Mouse (Mus musculus): ENCODE data around the gene Olfr305. TPM values are rescaled to one million over a fixed set of nuclear protein-coding genes. Genes with fewer than 3 reads are reported as not detected.

Olfr305 gene
- polyA plus RNA-seq, 1 experiment from 2014 or later = not detected

DNA sequence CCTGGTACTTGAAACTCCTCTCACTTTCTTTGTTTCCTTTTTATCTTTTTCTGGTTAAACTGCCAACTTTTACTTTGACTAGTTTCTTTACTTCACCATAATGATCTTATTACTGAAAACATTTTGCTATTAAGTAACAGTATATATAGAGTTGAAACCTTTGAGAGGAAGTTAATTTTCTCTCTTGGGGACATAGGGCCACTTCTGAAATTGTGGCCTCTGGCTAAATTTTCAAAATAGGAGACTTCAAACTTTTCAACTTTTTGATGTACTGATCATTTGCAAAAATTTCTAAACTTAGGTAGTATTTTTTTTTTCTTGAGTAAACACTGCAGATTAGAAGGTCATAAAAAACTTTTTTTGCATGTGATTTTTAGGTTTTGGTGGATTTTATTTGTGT lies 41.2 kb downstream of the Olfr305 start, which contains the start of gene Olfr308:
Gene Olfr308 (minus strand): TSS at position 101 of the 400 bp plus-strand sequence.
- Histone ChIP-seq H3K27me3 (ENCODE audit: control insufficient read depth, insufficient read depth, low read length) (no peaks in the 10 kb centered on the region), H3K4me3 (ENCODE audit: low read depth, low read length) (no peak within 1 kb of the TSS), H3K36me3 (ENCODE audit: control insufficient read depth, insufficient read depth, low read length) (no peaks in the 10 kb centered on the region), H3K27ac (ENCODE audit: low read length) (no peak within 1 kb of the TSS), H3K4me2 (replicated peaks; ENCODE audit: low read depth, low read length) (no peak within 1 kb of the TSS), H3K9ac (replicated peaks; ENCODE audit: low read depth, low read length) (no peak within 1 kb of the TSS), H3K9me3 (ENCODE audit: control insufficient read depth, low read depth, low read length) (no peaks in the 10 kb centered on the region), H3K4me1 (ENCODE audit: control insufficient read depth, insufficient read depth, low read length) (no peaks in the 10 kb centered on the region)
- no peak for ATAC-seq (ENCODE audit: insufficient number of reproducible peaks, insufficient read depth, low FRiP score, low read depth)

DNA sequence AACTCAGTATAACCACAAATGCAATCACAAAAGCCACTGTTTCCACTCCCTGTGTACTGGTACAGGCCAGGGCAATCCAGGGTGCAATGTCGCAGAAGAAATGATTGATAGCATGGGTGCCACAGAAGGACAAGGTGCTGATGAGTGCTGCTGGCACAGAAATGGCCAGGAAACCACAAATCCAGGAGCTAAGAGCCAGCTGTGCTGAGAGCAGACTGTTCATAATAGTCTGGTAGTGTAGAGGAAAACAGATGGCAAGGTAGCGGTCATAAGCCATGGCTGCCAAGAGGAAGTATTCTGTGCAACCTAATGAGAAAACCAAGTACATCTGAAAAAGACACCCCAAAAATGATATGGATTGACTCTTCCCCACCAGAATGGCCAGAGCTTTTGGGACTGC lies 45.4 kb downstream of the Olfr305 start:
- Histone ChIP-seq H3K9ac (replicated peaks; ENCODE audit: low read depth, low read length) (no peak overlapping the region), H3K27ac (ENCODE audit: low read length) (no peak overlapping the region), H3K4me1 (ENCODE audit: control insufficient read depth, insufficient read depth, low read length) (no peaks in the 10 kb centered on the region), H3K36me3 (ENCODE audit: control insufficient read depth, insufficient read depth, low read length) (no peaks in the 10 kb centered on the region), H3K4me2 (replicated peaks; ENCODE audit: low read depth, low read length) (no peak overlapping the region), H3K4me3 (ENCODE audit: low read depth, low read length) (no peak overlapping the region), H3K27me3 (ENCODE audit: control insufficient read depth, insufficient read depth, low read length) (no peaks in the 10 kb centered on the region), H3K9me3 (ENCODE audit: control insufficient read depth, low read depth, low read length) (no peaks in the 10 kb centered on the region)
- 95% methylated on average over 2 of the region's 2 CpGs for WGBS
- no peak for ATAC-seq (ENCODE audit: insufficient number of reproducible peaks, insufficient read depth, low FRiP score, low read depth)

DNA sequence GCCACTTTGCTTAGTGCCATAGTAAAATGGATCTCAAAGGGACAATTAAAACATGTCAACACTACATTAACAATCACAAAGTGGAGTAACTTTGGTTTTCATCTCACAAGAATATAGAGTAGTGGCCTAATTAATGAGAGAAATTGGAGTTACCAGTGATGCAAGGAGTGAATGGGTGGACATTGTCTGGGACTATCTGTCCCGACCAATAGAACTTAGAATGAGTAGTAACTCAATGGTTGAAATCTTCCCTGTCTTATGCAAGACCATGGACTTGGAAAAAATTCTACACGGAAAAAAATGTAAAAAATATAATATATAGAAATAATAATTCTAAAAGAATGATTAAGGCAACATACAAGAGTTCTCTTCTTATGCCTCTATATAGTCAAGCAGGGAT lies 53.1 kb downstream of the Olfr305 start, which contains the start of gene Olfr309:
Gene Olfr309 (minus strand): TSS at position 101 of the 400 bp plus-strand sequence.
- no peaks in the 10 kb centered on the region for H3K36me3 ChIP-seq (ENCODE audit: control insufficient read depth, insufficient read depth, low read length)
- no peak for ATAC-seq (ENCODE audit: insufficient number of reproducible peaks, insufficient read depth, low FRiP score, low read depth)
- no peaks in the 10 kb centered on the region for H3K4me1 ChIP-seq (ENCODE audit: control insufficient read depth, insufficient read depth, low read length)
- no peak within 1 kb of the TSS for H3K4me2 ChIP-seq (replicated peaks; ENCODE audit: low read depth, low read length)
- H3K27me3 ChIP-seq (ENCODE audit: control insufficient read depth, insufficient read depth, low read length) = no peaks in the 10 kb centered on the region
- WGBS = 72% methylated on average over 2 of the region's 2 CpGs
- no peak within 1 kb of the TSS for H3K27ac ChIP-seq (ENCODE audit: low read length)
- no peaks in the 10 kb centered on the region for H3K9me3 ChIP-seq (ENCODE audit: control insufficient read depth, low read depth, low read length)
- H3K9ac ChIP-seq (replicated peaks; ENCODE audit: low read depth, low read length) = no peak within 1 kb of the TSS
- no peak within 1 kb of the TSS for H3K4me3 ChIP-seq (ENCODE audit: low read depth, low read length)

Other genes starting within 250 kb of the Olfr305 start
- not detected in 2 replicates for gene Vmn2r75, start 195.2 kb downstream of the Olfr305 start, polyA plus RNA-seq (2014; fragmentation: Nextera tagmentation; extraction: Ambion mirVana)
- not detected in 2 replicates for gene Vmn2r76, start 120.6 kb downstream of the Olfr305 start, polyA plus RNA-seq (2014; fragmentation: Nextera tagmentation; extraction: Ambion mirVana)
- gene Olfr310, start 89.8 kb downstream of the Olfr305 start, polyA plus RNA-seq (2014; fragmentation: Nextera tagmentation; extraction: Ambion mirVana) = not detected in 2 replicates
- gene Olfr309, start 53.2 kb downstream of the Olfr305 start, polyA plus RNA-seq (2014; fragmentation: Nextera tagmentation; extraction: Ambion mirVana) = not detected in 2 replicates
- not detected in 2 replicates for gene Olfr308, start 41.3 kb downstream of the Olfr305 start, polyA plus RNA-seq (2014; fragmentation: Nextera tagmentation; extraction: Ambion mirVana)
- gene Olfr307, start 29.3 kb downstream of the Olfr305 start, polyA plus RNA-seq (2014; fragmentation: Nextera tagmentation; extraction: Ambion mirVana) = not detected in 2 replicates
- gene Olfr304, start 19.7 kb upstream of the Olfr305 start, polyA plus RNA-seq (2014; fragmentation: Nextera tagmentation; extraction: Ambion mirVana) = not detected in 2 replicates
- gene Olfr303, start 30.9 kb upstream of the Olfr305 start, polyA plus RNA-seq (2014; fragmentation: Nextera tagmentation; extraction: Ambion mirVana) = not detected in 2 replicates
- gene Olfr301, start 36.9 kb upstream of the Olfr305 start, polyA plus RNA-seq (2014; fragmentation: Nextera tagmentation; extraction: Ambion mirVana) = not detected in 2 replicates
- not detected in 2 replicates for gene Olfr299, start 93.0 kb upstream of the Olfr305 start, polyA plus RNA-seq (2014; fragmentation: Nextera tagmentation; extraction: Ambion mirVana)
- not detected in 2 replicates for gene Olfr298, start 125.6 kb upstream of the Olfr305 start, polyA plus RNA-seq (2014; fragmentation: Nextera tagmentation; extraction: Ambion mirVana)
- not detected in 2 replicates for gene Olfr297, start 153.0 kb upstream of the Olfr305 start, polyA plus RNA-seq (2014; fragmentation: Nextera tagmentation; extraction: Ambion mirVana)
- gene Olfr295, start 216.9 kb upstream of the Olfr305 start, polyA plus RNA-seq (2014; fragmentation: Nextera tagmentation; extraction: Ambion mirVana) = not detected in 2 replicates
- not detected in 2 replicates for gene Olfr294, start 249.7 kb upstream of the Olfr305 start, polyA plus RNA-seq (2014; fragmentation: Nextera tagmentation; extraction: Ambion mirVana)